Mouse (Mus musculus) kidney, embryonic 16.5 days (tissue): ENCODE measurements at regions not wholly inside any gene's neighbourhood (a gene's known extent, or its start where the extent isn't known, plus 50 kb on each side); places are given as distances from the start of the nearest gene placed in this dataset.

Experiments used
- ATAC-seq: fragments of 200-750 bp; cut with Nextera tagmentation; 2 replicates; pipeline ENCODE4 v1.8.0; 2017; ENCODE audit warnings: moderate TSS enrichment; ENCODE audit not compliant: low FRiP score, low TSS enrichment
- H3K27ac ChIP-seq: fragments of 300-500 bp; sonication (generic); 2 replicates; pipeline ENCODE4 v1.5.1; 2014; ENCODE audit warnings: low read length
- H3K27me3 ChIP-seq: fragments of 300-500 bp; sonication (generic); 2 replicates; pipeline ENCODE4 v1.6.1; 2014; ENCODE audit warnings: low read length, control low read depth, mixed read lengths; ENCODE audit not compliant: insufficient read depth
- H3K36me3 ChIP-seq: fragments of 300-500 bp; sonication (generic); 2 replicates; pipeline ENCODE4 v1.6.1; 2014; ENCODE audit warnings: low read length, control low read depth, mixed read lengths; ENCODE audit not compliant: insufficient read depth
- H3K4me1 ChIP-seq: fragments of 300-500 bp; sonication (generic); 2 replicates; pipeline ENCODE4 v1.6.1; 2014; ENCODE audit warnings: low read length, control low read depth, mixed read lengths; ENCODE audit not compliant: insufficient read depth
- H3K4me2 ChIP-seq: fragments of 300-500 bp; sonication (generic); replicated peaks from 2 replicates; pipeline ENCODE4 v1.6.1; 2014; ENCODE audit warnings: low read depth, low read length
- H3K4me3 ChIP-seq: fragments of 300-500 bp; sonication (generic); 2 replicates; pipeline ENCODE4 v1.5.1; 2014; ENCODE audit warnings: mild to moderate bottlenecking, low read length
- H3K9ac ChIP-seq: fragments of 300-500 bp; sonication (generic); replicated peaks from 2 replicates; pipeline ENCODE4 v1.6.1; 2014; ENCODE audit warnings: low read length
- H3K9me3 ChIP-seq: fragments of 300-500 bp; sonication (generic); 2 replicates; pipeline ENCODE4 v1.6.1; 2016; ENCODE audit warnings: low read length, control low read depth
- WGBS: fragments of 180-500 bp; shearing (Covaris S2); extraction: QIAGEN DNeasy Blood & Tissue Kit; methylation state at CpG from one replicate; pipeline ENCODE4 v1.1.7; 2014; 5-methylcytosine and 5-hydroxymethylcytosine counted together

- no peak for ATAC-seq
- H3K4me3 ChIP-seq = no peak overlapping the region
- no peaks in the 10 kb centered on the region for H3K27me3 ChIP-seq
- H3K9me3 ChIP-seq = no peaks in the 10 kb centered on the region
- no peaks in the 10 kb centered on the region for H3K4me1 ChIP-seq
- 72% methylated on average over 2 of the region's 2 CpGs for WGBS
- H3K27ac ChIP-seq = no peak overlapping the region
- no peak overlapping the region for H3K4me2 ChIP-seq
- no peaks in the 10 kb centered on the region for H3K36me3 ChIP-seq
- H3K9ac ChIP-seq = no peak overlapping the region
Measured at GRCm38 (mm10) chr12:94280946-94281345, 1411.1 kb upstream of the Flrt2 start.

DNA sequence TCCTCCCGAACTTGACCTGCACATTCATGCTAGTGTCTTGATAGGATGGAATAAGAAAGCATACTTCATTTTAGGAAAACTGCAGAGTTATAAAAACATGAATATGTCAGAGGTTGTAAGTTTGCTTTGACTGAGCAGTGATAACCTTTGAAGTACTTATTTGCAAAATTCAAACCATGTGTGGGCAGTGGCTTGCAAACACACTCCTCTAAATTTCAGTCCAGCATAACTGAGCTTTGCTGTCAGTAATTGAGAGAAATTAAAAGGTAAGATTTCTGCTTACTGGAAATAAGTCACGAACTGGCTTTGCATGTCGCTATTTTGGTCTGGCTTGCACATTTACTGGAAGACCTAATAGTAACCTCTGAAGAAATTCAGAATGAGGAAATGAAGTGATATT, 1409.1 kb upstream of the Flrt2 start:
- 64% methylated on average over 3 of the region's 3 CpGs for WGBS
- no peaks in the 10 kb centered on the region for H3K9me3 ChIP-seq

DNA sequence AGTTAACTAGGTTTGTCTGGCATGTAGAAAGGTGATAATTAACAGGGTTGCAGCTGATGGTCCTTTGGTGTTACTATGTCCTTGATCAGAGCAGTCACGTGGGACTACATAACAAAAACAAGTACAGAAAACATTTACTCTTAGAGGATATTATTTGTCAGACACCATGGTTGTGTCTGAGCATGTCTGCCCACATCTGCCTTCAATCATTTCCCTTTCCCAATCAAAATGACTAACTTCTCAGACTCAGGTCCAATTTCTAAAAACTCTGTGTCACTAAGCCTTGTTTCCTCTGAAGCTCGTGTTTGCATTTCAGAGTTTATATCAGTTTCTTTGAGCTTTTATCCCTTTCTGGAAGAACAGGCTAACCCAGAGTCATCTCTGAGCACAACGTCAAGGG, 1408.5 kb upstream of the Flrt2 start:
- H3K9me3 ChIP-seq = no peaks in the 10 kb centered on the region
- no peak overlapping the region for H3K9ac ChIP-seq
- H3K4me1 ChIP-seq = no peaks in the 10 kb centered on the region
- H3K27me3 ChIP-seq = no peaks in the 10 kb centered on the region
- no peak overlapping the region for H3K4me3 ChIP-seq
- H3K36me3 ChIP-seq = no peaks in the 10 kb centered on the region
- no peak overlapping the region for H3K27ac ChIP-seq
- 77% methylated on average over 3 of the region's 3 CpGs for WGBS
- H3K4me2 ChIP-seq = no peak overlapping the region
- no peak for ATAC-seq

More for the DNA sequence above, 1409.1 kb upstream of the Flrt2 start:
- Histone ChIP-seq H3K4me1 (no peaks in the 10 kb centered on the region), H3K4me2 (no peak overlapping the region), H3K36me3 (no peaks in the 10 kb centered on the region), H3K9ac (no peak overlapping the region), H3K4me3 (no peak overlapping the region), H3K27ac (no peak overlapping the region), H3K27me3 (no peaks in the 10 kb centered on the region)
- ATAC-seq = no peak

GRCm38 (mm10) chr12:94297864-94298263, 1394.2 kb upstream of the Flrt2 start:
- no peaks in the 10 kb centered on the region for H3K4me1 ChIP-seq
- no peaks in the 10 kb centered on the region for H3K27me3 ChIP-seq
- no peak overlapping the region for H3K27ac ChIP-seq
- no peaks in the 10 kb centered on the region for H3K9me3 ChIP-seq
- no peak overlapping the region for H3K4me3 ChIP-seq
- WGBS = 91% methylated on average over 5 of the region's 5 CpGs
- no peak overlapping the region for H3K9ac ChIP-seq
- no peak overlapping the region for H3K4me2 ChIP-seq
- no peak for ATAC-seq
- H3K36me3 ChIP-seq = no peaks in the 10 kb centered on the region

- H3K9me3 ChIP-seq = no peaks in the 10 kb centered on the region
- 18% methylated on average over 5 of the region's 5 CpGs for WGBS
- no peak overlapping the region for H3K27ac ChIP-seq
- peak; percentile 65; the same call in 1 of the 2 replicates for ATAC-seq
- no peak overlapping the region for H3K9ac ChIP-seq
- no peaks in the 10 kb centered on the region for H3K4me1 ChIP-seq
- no peaks in the 10 kb centered on the region for H3K27me3 ChIP-seq
- H3K4me2 ChIP-seq = no peak overlapping the region
- H3K36me3 ChIP-seq = no peaks in the 10 kb centered on the region
- no peak overlapping the region for H3K4me3 ChIP-seq
Measured at GRCm38 (mm10) chr12:94332351-94332750, 1359.7 kb upstream of the Flrt2 start.

DNA sequence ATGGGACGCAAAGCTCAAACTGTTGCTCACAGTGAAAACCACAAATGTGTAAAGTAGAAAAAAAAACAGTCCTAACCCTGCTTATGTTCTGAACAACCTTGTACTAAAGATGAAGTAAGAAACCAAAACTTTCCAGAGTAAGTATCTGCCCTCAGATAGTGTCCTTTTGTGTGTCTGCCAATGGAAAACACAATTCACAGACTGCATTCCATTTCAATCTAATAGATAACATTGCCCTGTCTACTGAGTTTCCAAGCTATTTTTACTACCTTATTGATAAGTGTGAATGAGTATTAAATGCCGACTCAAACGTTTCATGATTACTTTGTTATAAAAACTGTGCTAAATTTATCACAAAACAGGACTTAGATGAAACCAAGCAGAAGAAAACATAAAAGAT, 1357.4 kb upstream of the Flrt2 start:
- H3K9ac ChIP-seq = no peak overlapping the region
- H3K4me3 ChIP-seq = no peak overlapping the region
- no peak overlapping the region for H3K4me2 ChIP-seq
- no peaks in the 10 kb centered on the region for H3K9me3 ChIP-seq
- no peak for ATAC-seq
- H3K27ac ChIP-seq = no peak overlapping the region
- no peaks in the 10 kb centered on the region for H3K4me1 ChIP-seq
- 76% methylated on average over 3 of the region's 3 CpGs for WGBS
- H3K27me3 ChIP-seq = no peaks in the 10 kb centered on the region
- H3K36me3 ChIP-seq = no peaks in the 10 kb centered on the region

DNA sequence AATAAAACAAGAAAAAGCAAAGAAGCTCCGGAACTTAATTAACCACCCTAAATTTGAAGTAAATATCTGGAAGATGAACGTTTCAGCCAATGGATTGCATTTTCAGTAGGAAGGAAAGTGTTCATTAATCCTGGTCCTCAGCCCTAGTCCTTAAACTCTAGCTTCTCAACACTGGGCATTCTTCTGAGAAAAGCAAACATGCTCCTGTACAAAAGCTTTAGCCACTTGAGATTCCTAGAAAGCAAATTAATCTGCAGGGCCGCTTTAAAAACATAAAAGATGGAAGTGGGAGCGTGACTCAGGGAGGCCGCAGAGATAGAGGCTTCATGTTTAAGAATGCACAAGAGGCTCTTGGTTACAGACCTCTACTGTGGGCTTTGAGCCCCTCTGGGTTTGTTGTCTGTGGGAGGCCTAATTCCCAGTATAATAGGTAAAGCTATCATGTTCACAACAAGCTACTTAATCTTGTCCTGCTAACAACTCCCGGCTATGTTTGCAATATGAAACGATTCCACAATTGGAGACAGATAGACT, 1342.3 kb upstream of the Flrt2 start:
- H3K4me2 ChIP-seq = no peak overlapping the region
- H3K9ac ChIP-seq = no peak overlapping the region
- 40% methylated on average over 7 of the region's 7 CpGs for WGBS
- H3K36me3 ChIP-seq = no peaks in the 10 kb centered on the region
- no peaks in the 10 kb centered on the region for H3K9me3 ChIP-seq
- H3K27me3 ChIP-seq = no peaks in the 10 kb centered on the region
- no peaks in the 10 kb centered on the region for H3K4me1 ChIP-seq
- H3K27ac ChIP-seq = no peak overlapping the region
- H3K4me3 ChIP-seq = no peak overlapping the region
- ATAC-seq = no peak

GRCm38 (mm10) chr12:94364269-94364668, 1327.8 kb upstream of the Flrt2 start:
- peak; percentile 67; the same call in 1 of the 2 replicates for ATAC-seq
- H3K27me3 ChIP-seq = no peaks in the 10 kb centered on the region
- H3K4me2 ChIP-seq = peak overlapping the region; percentile 32
- H3K36me3 ChIP-seq = no peaks in the 10 kb centered on the region
- no peak overlapping the region for H3K4me3 ChIP-seq
- 16% methylated on average over 6 of the region's 6 CpGs for WGBS
- H3K27ac ChIP-seq = 0 out of 2 replicates have a peak overlapping the region, but pooled peaks have one; percentile 28
- no peak overlapping the region for H3K9ac ChIP-seq
- H3K4me1 ChIP-seq = no peaks in the 10 kb centered on the region
- H3K9me3 ChIP-seq = no peaks in the 10 kb centered on the region

- no peak overlapping the region for H3K4me2 ChIP-seq
- no peak for ATAC-seq
- H3K27me3 ChIP-seq = no peaks in the 10 kb centered on the region
- peak overlapping the region; percentile 18; the same call in 1 of the 2 replicates for H3K27ac ChIP-seq
- no peaks in the 10 kb centered on the region for H3K36me3 ChIP-seq
- H3K4me1 ChIP-seq = 0 out of 2 replicates have a peak, but pooled peaks cover 3% of the 10 kb centered on the region
- no peaks in the 10 kb centered on the region for H3K9me3 ChIP-seq
- no peak overlapping the region for H3K9ac ChIP-seq
- no peak overlapping the region for H3K4me3 ChIP-seq
- WGBS = 38% methylated on average over 2 of the region's 2 CpGs
Measured at GRCm38 (mm10) chr12:94399991-94400390, 1292.0 kb upstream of the Flrt2 start.

DNA sequence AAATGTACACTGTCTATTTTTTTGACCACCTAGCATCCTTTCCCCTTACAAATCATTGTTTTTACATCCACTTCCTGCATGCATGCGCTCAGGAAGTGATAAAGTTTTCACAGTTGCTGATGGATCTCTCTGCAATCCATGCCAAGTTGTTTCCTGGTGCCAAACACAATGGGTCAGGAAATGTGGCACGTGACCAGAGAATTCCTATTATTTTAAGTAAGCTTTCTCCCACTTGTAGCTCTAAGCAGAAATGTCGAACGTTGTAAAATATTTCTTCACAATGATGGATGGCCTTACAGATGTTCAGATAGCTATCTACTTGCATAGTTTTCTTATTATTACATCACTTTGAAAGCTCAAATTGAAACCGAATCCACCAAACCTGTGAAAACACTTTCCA, 1271.1 kb upstream of the Flrt2 start:
- Histone ChIP-seq H3K4me2 (no peak overlapping the region), H3K27me3 (no peaks in the 10 kb centered on the region), H3K9ac (no peak overlapping the region), H3K4me1 (no peaks in the 10 kb centered on the region), H3K4me3 (no peak overlapping the region), H3K9me3 (no peaks in the 10 kb centered on the region), H3K27ac (no peak overlapping the region), H3K36me3 (no peaks in the 10 kb centered on the region)
- 43% methylated on average over 5 of the region's 5 CpGs for WGBS
- ATAC-seq = 0 out of 2 replicates have a peak, but pooled peaks have one; percentile 15
